Mouse (Mus musculus) R1 (cell line): Measurements from ENCODE around the gene Arhgef3.
A peak's percentile ranks its signal among the peaks of the same experiment; 100 is the strongest.

Experiments
- DNase-seq: peaks from one replicate; pipeline ENCODE4 v3.0.0-alpha.2; 2018; ENCODE audit warnings: low read depth, low spot score

The Arhgef3 gene

DNA sequence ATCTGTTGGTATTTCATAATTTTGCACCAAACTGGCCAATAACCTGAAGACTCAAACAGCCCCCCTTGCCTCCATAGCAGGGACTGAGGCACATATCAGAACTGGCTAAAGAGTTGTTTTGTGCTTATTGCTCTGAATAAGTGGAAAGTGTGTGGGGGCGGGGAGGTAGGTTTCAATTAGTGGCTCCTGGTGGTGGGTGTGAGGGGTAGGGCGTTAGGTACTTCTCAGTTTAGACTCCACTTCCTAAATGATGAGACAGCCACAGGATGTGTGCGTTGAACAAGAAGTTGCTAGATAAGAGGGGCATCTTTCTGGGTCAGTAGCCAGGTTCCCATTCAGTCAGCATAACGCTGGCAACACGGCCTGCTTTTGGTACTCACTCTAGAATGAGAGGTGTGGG lies 153.4 kb downstream of the Arhgef3 start:
- DNase-seq = no peak

- no peak for DNase-seq
These were observed 154.4 kb downstream of the Arhgef3 start for GRCm38 (mm10) chr14:27268986-27269700.

DNA sequence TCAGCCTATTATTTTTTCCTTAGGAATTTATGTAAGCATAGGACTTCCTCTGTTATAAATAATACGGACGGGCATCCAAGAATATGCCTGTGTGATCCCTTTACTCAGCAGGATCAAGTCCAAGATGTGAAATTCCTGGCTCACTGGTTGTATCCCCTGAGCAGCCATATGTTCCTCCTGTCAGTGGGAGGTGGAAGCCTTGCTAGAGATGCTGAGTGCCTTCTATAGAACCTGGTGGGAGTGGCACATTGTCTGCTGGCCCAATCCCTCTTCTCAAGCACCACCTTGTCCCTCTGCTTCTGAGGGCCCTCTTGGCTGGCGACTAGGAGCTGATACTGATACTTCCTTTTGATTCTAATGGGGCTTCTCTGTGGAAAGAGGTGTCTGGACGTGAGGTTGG lies 155.1 kb downstream of the Arhgef3 start:
- DNase-seq = peak; percentile 36

GRCm38 (mm10) chr14:27270466-27270865 lies 155.8 kb downstream of the Arhgef3 start:
- no peak for DNase-seq

DNA sequence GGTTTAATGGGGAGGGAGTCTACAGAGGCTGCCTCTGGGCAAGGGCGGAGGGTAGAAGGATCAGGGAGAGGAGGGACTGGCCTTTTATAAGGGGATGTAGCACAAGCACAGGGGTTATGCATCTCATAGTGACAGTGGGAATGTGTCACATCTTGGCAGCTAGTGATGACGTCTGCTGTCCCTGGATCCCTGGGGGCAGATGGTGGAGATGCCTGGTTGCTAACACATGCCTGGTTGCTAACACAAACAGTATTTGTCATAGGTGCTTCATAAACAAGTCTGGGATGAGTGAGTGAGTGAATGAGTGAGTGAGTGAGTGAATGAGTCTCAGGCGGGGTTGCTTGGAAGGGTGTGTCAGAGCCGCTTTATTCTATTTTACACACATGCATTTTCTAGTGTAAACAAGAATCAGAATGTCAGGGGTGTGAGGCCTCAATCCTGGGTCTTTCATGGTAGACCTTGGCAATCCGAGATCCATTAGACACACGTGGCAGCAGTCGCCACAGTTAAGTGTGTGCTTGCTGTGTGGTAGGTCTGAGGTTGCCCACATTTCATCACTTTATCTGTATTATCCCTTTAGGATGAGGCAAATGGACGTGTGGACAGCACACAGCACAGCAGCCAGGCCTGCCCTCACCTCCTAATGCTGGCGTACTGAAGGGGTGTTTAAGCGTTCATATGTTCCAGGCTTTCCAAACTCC lies 156.8 kb downstream of the Arhgef3 start:
- DNase-seq = peak; percentile 38

DNA sequence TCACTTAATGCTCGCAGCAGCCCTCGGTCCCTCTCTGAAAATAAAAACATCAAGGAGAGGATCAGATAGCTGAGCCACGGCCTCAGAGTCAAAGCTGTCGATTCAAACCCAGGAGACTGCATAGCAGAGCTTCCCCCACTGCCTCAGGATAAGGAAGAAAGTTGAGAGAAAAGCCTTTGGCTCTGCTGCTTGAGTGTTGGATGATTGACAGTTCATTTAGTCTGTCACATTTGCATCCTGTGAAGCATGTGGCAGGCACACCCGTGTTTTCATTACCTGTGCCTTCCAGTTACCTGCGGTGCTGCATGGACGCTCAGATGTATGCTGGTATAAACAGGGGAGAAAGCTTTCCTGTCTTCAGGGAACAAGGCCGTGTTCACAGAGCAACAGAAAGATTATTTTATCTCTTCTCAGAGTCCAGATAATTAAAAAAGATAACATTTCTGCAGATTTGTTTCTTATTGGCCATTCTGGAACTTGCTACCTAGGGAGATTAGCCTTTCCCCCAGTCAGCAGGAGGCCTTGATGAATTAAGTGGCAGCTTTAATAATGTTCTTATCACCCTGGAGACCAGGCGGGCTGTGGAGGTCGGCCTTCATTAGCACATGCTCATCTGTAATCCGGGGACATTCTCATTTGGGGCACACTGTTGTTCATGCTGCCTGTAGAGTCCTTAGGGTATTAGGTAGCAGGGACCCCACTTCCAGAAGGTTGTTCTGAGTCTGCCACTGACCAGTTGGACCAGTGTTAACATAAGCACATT lies 157.6 kb downstream of the Arhgef3 start:
- DNase-seq = peak; percentile 96

DNA sequence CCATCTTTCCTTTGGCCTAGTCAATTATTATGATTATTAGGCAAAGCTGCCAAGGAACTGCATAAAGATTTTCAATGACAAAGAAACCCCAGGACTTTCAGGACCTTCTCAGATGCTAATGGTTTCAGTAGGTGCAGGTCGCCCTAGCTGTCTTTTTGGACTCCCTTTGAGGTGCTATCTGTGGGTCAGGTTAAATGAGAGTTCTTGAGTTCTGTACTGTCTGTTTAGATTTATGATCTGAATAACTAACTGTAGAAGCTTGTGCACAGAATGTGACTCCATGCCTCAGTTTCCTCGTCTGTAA lies 158.1 kb downstream of the Arhgef3 start:
- no peak for DNase-seq

DNA sequence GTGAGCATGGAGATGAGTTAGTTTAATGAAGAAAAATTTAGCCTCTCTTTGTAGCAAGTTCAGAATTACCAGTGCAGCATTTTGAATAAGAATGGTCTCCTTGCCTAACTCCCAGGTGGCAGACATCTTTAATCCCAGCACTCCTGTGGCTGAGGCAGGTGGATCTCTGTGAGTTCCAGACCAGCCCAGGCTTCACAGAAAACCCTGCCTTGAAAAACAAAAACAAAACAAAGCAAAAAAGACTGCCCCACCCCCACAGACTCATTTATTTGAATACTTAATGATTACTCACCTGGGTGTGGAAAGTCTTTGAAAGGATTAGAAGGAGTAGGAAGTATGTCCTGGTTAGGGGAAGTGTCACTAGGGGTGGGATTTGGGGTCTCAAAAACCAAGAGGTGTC lies 158.5 kb downstream of the Arhgef3 start:
- DNase-seq = peak; percentile 99

DNA sequence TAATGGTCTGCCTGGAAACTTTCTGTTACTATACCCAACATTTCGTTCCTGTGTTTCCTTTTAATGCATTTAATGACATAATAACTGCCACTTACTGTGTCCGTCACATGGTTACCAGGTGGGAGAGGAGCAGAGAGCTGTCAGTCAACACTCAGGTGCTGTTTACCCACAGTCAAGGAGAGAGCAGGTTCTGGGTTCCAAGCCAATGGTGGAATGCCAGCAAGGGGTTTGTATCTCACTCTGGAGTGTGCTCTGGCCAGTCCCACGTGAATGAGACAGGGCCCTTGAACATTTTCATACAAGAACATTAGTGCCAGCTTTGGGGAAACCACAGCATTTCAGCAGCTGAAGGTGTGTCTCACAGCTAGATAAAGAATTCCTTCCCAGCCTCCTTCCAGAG lies 162.6 kb downstream of the Arhgef3 start:
- no peak for DNase-seq

- DNase-seq = no peak
These were observed 165.6 kb downstream of the Arhgef3 start for GRCm38 (mm10) chr14:27280201-27280890.

DNA sequence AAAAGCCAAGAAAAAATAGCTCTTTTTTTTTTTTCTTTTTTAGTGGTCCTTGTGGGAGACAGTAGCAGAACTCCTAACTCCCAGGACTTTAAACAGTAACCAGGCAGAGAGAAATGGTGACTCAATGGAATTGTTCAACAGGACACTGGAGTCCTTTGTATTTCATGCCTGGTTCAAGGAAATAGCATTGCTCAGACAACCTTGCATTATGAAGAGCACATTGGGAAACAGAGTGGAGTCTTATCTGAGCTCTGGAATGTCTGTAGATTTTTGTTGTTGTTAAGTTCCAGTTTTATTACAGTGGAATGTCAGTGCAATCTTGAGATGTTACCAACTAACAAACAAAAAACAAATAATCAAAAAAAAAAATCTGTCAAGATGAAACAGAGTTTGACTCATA lies 169.3 kb downstream of the Arhgef3 start:
- DNase-seq = no peak

DNA sequence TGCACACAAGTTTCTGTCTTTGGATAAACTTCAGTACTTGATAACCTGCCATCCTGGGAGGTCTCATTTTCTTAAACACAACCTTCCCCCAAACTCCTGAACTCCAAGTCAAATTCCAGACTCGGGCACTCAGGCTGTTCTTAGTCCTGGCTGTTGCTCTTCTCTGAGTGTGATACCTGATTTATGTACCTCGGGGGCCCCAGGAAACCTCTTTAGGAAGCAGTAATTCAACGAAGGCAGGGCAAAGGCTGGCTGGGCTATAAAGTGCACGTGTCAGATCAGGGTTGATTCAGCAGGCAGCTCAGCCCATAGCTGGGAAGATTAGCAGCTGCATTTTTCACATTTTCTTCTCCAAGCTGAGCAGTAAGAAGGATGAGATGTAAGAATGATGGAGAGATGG lies 171.5 kb downstream of the Arhgef3 start:
- no peak for DNase-seq

- DNase-seq = no peak
These were observed 174.4 kb downstream of the Arhgef3 start for GRCm38 (mm10) chr14:27289053-27289452.

DNA sequence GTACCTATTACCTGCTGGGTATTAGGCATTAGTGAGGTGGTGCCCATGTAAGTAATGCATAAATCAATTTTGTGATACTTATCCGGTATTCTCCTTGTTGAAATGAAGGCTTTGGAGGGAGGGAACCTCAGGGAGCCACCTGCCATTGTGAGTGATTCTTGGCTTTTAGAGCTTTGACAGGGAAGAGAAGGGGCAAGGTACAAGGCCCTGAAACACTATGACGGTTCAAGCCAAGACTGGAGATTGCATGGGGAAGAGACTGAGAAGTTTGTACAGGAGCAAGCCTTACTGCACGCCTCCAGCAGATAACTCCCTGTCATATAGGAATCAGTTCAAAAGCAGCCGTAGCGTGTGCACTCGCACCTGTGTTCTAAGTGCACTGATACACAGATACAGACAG lies 177.4 kb downstream of the Arhgef3 start:
- DNase-seq = no peak

DNA sequence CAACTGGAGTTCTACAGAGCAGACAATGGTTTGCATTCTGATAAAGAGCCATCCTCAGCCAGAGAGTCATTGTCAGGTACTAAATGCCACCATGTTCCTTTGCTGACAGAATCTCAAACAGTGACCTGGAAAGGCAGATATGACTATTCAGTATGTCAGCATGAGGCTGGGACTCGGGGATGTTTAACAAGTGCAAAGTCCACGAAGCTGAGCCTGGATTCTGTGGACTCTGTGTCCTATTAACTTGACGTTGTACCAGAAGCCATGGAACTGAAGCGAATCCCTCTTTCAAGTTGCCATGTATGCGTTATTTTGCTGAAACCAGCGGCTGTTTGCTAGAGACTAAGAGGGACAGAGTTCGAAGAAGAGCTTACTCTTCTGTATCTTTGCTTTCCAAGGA lies 181.1 kb downstream of the Arhgef3 start:
- no peak for DNase-seq

- DNase-seq = no peak
These were observed 182.3 kb downstream of the Arhgef3 start for GRCm38 (mm10) chr14:27296987-27297386.

DNA sequence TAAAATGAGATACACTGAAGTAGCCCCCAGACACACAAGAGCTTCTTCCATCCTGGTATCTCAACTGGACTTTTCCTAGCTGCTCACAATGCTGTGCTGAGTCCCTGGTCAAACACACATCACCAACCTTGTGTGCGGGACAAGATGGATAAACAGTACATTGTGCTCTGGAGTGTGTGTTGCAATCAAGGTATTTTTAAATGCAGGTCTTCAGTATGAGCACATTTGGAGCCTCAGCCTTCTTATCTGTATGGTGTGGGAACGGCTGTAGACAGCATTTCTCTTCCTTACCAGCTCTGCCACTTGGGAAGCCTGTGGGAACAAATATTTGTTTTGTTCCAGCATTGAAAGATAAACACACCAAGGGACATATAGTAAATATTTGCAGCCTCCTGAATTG lies 184.2 kb downstream of the Arhgef3 start:
- DNase-seq = no peak

DNA sequence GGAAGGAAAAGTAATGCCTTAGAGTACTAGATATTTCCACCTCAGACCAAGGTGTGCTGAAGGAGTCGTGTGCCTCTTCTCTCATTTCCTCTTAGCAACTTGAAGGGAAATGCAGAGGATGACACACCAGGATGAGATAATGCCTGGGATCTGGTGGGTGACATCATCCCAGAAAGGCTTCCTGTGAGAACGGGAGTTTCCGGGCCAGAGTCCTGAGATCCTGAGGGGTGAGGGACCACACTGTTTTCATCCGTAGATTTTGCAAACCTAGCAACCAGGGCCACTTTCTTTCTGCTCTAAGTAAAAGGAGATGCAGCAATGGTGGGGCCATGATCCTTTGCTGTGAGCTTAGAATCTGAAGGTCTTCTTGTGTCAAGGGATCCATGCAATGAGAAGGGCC lies 185.0 kb downstream of the Arhgef3 start:
- DNase-seq = no peak

GRCm38 (mm10) chr14:27301768-27302499 lies 187.2 kb downstream of the Arhgef3 start:
- DNase-seq = no peak

- no peak for DNase-seq
These were observed 188.6 kb downstream of the Arhgef3 start for GRCm38 (mm10) chr14:27303294-27303693.

GRCm38 (mm10) chr14:27304408-27304807 lies 189.7 kb downstream of the Arhgef3 start:
- DNase-seq = no peak

GRCm38 (mm10) chr14:27308761-27309160 lies 194.1 kb downstream of the Arhgef3 start:
- DNase-seq = no peak
